Comparison of ENCODE assay signal across 8 mouse cellular contexts in the genomic region with DNA sequence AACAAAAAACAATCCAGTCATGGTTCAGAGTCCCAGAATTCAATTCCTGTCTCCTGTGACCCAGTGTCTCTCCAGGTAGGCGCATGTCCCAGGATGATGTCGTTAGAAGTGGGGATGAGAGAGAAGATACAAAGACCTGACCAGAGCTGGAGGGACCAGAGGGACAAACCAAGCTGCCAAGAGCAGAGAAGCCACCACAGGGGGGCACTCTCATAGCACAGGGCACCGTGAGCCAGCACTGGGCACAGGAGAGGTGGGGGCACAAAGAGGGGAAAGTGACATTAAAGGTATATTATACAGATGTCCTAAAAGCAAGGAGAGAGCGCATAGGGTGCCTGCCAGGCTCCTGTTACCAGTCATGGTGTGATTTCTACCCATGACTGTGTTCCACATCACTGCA. TPM values are rescaled to one million over a fixed set of nuclear protein-coding genes. Genes with fewer than 3 reads are reported as not detected.
DNase-seq lines count a peak whose midpoint lies in the region; ATAC-seq and TF ChIP-seq lines count a peak whose summit lies in the region.

No protein-coding gene starts in this region.

- TF ChIP-seq EP300 in stomach, postnatal 0 days (optimal IDR thresholded peaks at IDR 0.05): no peak

- H3K36me3 ChIP-seq in stomach, postnatal 0 days (ENCODE audit: control insufficient read depth, insufficient read depth, low read length): no peaks in the 10 kb centered on the region

- no peaks in the 10 kb centered on the region; the same call in none of the 2 replicates for H3K4me1 ChIP-seq in stomach, postnatal 0 days (replicated peaks; ENCODE audit: control insufficient read depth, insufficient read depth)

- H3K27me3 ChIP-seq in stomach, postnatal 0 days (ENCODE audit: control insufficient read depth, insufficient read depth, low read length): no peaks in the 10 kb centered on the region

- DNase-seq in adrenal gland, postnatal 10 days: peak; percentile 60
- DNase-seq in adrenal gland, adult 8-10 months: no peak
- DNase-seq in kidney, postnatal 25 days: peak; percentile 74 to 76
- no peak for DNase-seq in kidney, adult 9 months
- DNase-seq in thymus, postnatal 4 days: peak; percentile 50
- DNase-seq in thymus, postnatal 10 days (ENCODE audit: low spot score in 2 of 2): no peak
- peak; percentile 42 for DNase-seq in stomach, postnatal 0 days (ENCODE audit: low spot score)
- DNase-seq in frontal cortex, postnatal 25 days (ENCODE audit: low spot score in 2 of 2): no peak

- no peak overlapping the region for H3K4me2 ChIP-seq in stomach, postnatal 0 days (replicated peaks; ENCODE audit: low read depth)

- no peak overlapping the region for H3K9ac ChIP-seq in stomach, postnatal 0 days (ENCODE audit: low read length)

- no peak for ATAC-seq in stomach, postnatal 0 days (ENCODE audit: low FRiP score, low TSS enrichment)

- H3K9me3 ChIP-seq in stomach, postnatal 0 days (ENCODE audit: control insufficient read depth, low read length): no peaks in the 10 kb centered on the region

- H3K4me3 ChIP-seq in stomach, postnatal 0 days (ENCODE audit: low read depth, low read length): no peak overlapping the region

- H3K27ac ChIP-seq in stomach, postnatal 0 days (replicated peaks): no peak overlapping the region

- WGBS in stomach, postnatal 0 days: 69% methylated on average over 4 of the region's 4 CpGs

- TF ChIP-seq CTCF in stomach, postnatal 0 days (IDR thresholded peaks at IDR 0.05; ENCODE audit: low read depth): peak; percentile 66

RNA-seq across cellular contexts. Expression of a gene that starts 25.9 kb away (rescaled TPM):
- total RNA-seq in adrenal gland, postnatal 10 days (2021): 10 to 100 TPM; 14.4 to 18.3 TPM
- total RNA-seq in adrenal gland, adult 8-10 months (2022): 10 to 100 TPM; 12.7 to 15.3 (median 14.2) TPM
- 5.5 and 8.0 TPM in 2 replicates for polyA plus RNA-seq in stomach, postnatal 0 days (2015; fragmentation: Nextera tagmentation; extraction: Ambion mirVana)

Comparison
In these comparisons a context has a peak if more than half of its experiments do, and no peak if none do; other contexts are left out.
1. DNase-seq: peak in adrenal gland, postnatal 10 days (single experiment), kidney, postnatal 25 days (2 of 2), thymus, postnatal 4 days (single experiment) and stomach, postnatal 0 days (single experiment); none in adrenal gland, adult 8-10 months (single experiment), kidney, adult 9 months (single experiment), thymus, postnatal 10 days (0 of 2) and frontal cortex, postnatal 25 days (0 of 2).